Mouse (Mus musculus) heart, postnatal 0 days (tissue): ENCODE results near the gene Plcb3.

Source experiments
- CTCF ChIP-seq: IDR thresholded peaks from 2 replicates; pipeline ENCODE4 v1.5.1; 2016; ENCODE audit warnings: antibody characterized with exemption, control low read depth, low read depth
- EP300 ChIP-seq: IDR thresholded peaks from 2 replicates; pipeline ENCODE4 v1.6.1; 2016; ENCODE audit warnings: antibody characterized with exemption, low read depth

- no peak for TF ChIP-seq CTCF
- TF ChIP-seq EP300: peak; percentile 50; the same call in 1 of the 2 replicates
Measured at GRCm38 (mm10) chr19:6980381-6981093, 4.3 kb upstream of the Plcb3 start, which contains the start of gene Fkbp2.
